Mouse (Mus musculus) heart, embryonic 11.5 days (tissue): Measurements from ENCODE around the gene Fam50b. TPM values are rescaled to one million over a fixed set of nuclear protein-coding genes. Genes with fewer than 3 reads are reported as not detected.
A peak's percentile ranks its signal among the peaks of the same experiment; 100 is the strongest.

Source experiments
- ATAC-seq: fragments of 200-750 bp; cut with Nextera tagmentation; replicated peaks from 2 replicates; pipeline ENCODE4 v1.8.0; 2017; ENCODE audit warnings: moderate library complexity; ENCODE audit not compliant: insufficient number of reproducible peaks, low FRiP score, low TSS enrichment
- H3K27ac ChIP-seq: fragments of 300-500 bp; sonication (generic); 2 replicates; pipeline ENCODE4 v1.5.1; 2014; ENCODE audit warnings: mild to moderate bottlenecking, low read depth, low read length
- H3K27me3 ChIP-seq: fragments of 300-500 bp; sonication (generic); 2 replicates; pipeline ENCODE4 v1.6.1; 2014; ENCODE audit warnings: mild to moderate bottlenecking, low read length, mixed read lengths; ENCODE audit not compliant: control insufficient read depth, insufficient read depth
- H3K36me3 ChIP-seq: fragments of 300-500 bp; sonication (generic); 2 replicates; pipeline ENCODE4 v1.6.1; 2014; ENCODE audit warnings: mild to moderate bottlenecking, low read length, moderate library complexity, mixed read lengths; ENCODE audit not compliant: control insufficient read depth, insufficient read depth
- H3K4me1 ChIP-seq: fragments of 300-500 bp; sonication (generic); 2 replicates; pipeline ENCODE4 v1.6.1; 2014; ENCODE audit warnings: low read length; ENCODE audit not compliant: control insufficient read depth, insufficient read depth
- H3K4me2 ChIP-seq: fragments of 300-500 bp; sonication (generic); 2 replicates; pipeline ENCODE4 v1.6.1; 2014; ENCODE audit warnings: mild to moderate bottlenecking, moderate library complexity
- H3K4me3 ChIP-seq: fragments of 300-500 bp; sonication (generic); 2 replicates; pipeline ENCODE4 v1.5.1; 2014; ENCODE audit warnings: low read depth, low read length
- H3K9ac ChIP-seq: fragments of 300-500 bp; sonication (generic); 2 replicates; pipeline ENCODE4 v1.6.1; 2014; ENCODE audit warnings: mild to moderate bottlenecking, low read depth, low read length, moderate library complexity
- H3K9me3 ChIP-seq: fragments of 300-500 bp; sonication (generic); replicated peaks from 2 replicates; pipeline ENCODE4 v1.6.1; 2016; ENCODE audit warnings: low read length; ENCODE audit not compliant: control insufficient read depth
- WGBS: fragments of 180-500 bp; shearing (Covaris S2); extraction: QIAGEN DNeasy Blood & Tissue Kit; methylation state at CpG from one replicate; pipeline ENCODE4 v1.1.7; 2014; ENCODE audit not compliant: insufficient replicate concordance; 5-methylcytosine and 5-hydroxymethylcytosine counted together
- polyA plus RNA-seq: library from polyadenylated mRNA; unstranded; fragments of >200 nt; fragmentation: Nextera tagmentation; extraction: Ambion mirVana; gene quantifications from 2 replicates; pipeline ENCODE4 v1.2.1, GENCODE M21; 2014

Fam50b gene
- polyA plus RNA-seq, 1 experiment from 2014 or later = not detected

GRCm38 (mm10) chr13:34725800-34726476, 8.7 kb upstream of the Fam50b start:
- Histone ChIP-seq H3K9me3 (no peaks in the 10 kb centered on the region), H3K27me3 (no peaks in the 10 kb centered on the region), H3K4me2 (peak overlapping the region; percentile 51), H3K4me1 (peaks cover 16% of the 10 kb centered on the region), H3K27ac (peak overlapping the region; percentile 75), H3K4me3 (peak overlapping the region; percentile 24; the same call in 1 of the 2 replicates), H3K36me3 (no peaks in the 10 kb centered on the region), H3K9ac (peak overlapping the region; percentile 47; the same call in 1 of the 2 replicates)
- ATAC-seq = peak; percentile 73; the same call in 1 of the 2 replicates
- WGBS = 26% methylated on average over 9 of the region's 9 CpGs

GRCm38 (mm10) chr13:34726477-34726805, 8.2 kb upstream of the Fam50b start:
- Histone ChIP-seq H3K4me3 (peak overlapping the region; percentile 24; the same call in 1 of the 2 replicates), H3K4me1 (peaks cover 16% of the 10 kb centered on the region), H3K36me3 (no peaks in the 10 kb centered on the region), H3K27me3 (no peaks in the 10 kb centered on the region), H3K27ac (peak overlapping the region; percentile 75), H3K4me2 (peak overlapping the region; percentile 51), H3K9ac (peak overlapping the region; percentile 47; the same call in 1 of the 2 replicates), H3K9me3 (no peaks in the 10 kb centered on the region)
- no peak; the same call in 1 of the 2 replicates for ATAC-seq
- WGBS = 44% methylated on average over 8 of the region's 8 CpGs

- no peak for ATAC-seq
- peaks cover 16% of the 10 kb centered on the region for H3K4me1 ChIP-seq
- H3K27ac ChIP-seq = peak overlapping the region; percentile 75; the same call in 1 of the 2 replicates
- no peaks in the 10 kb centered on the region for H3K9me3 ChIP-seq
- H3K4me2 ChIP-seq = no peak overlapping the region
- WGBS = 78% methylated on average over 2 of the region's 2 CpGs
- H3K4me3 ChIP-seq = no peak overlapping the region
- H3K27me3 ChIP-seq = no peaks in the 10 kb centered on the region
- no peak overlapping the region for H3K9ac ChIP-seq
- no peaks in the 10 kb centered on the region for H3K36me3 ChIP-seq
Measured at GRCm38 (mm10) chr13:34727060-34727459, 7.6 kb upstream of the Fam50b start.

- Histone ChIP-seq H3K36me3 (no peaks in the 10 kb centered on the region), H3K9me3 (no peaks in the 10 kb centered on the region), H3K4me1 (peaks cover under 1% of the 10 kb centered on the region; the same call in 1 of the 2 replicates), H3K27ac (no peak overlapping the region), H3K9ac (no peak overlapping the region), H3K4me3 (no peak overlapping the region), H3K27me3 (no peaks in the 10 kb centered on the region), H3K4me2 (no peak overlapping the region)
- 83% methylated on average over 6 of the region's 6 CpGs for WGBS
- ATAC-seq = no peak
Measured at GRCm38 (mm10) chr13:34731551-34731950, 3.1 kb upstream of the Fam50b start.

- H3K9me3 ChIP-seq = no peaks in the 10 kb centered on the region
- no peaks in the 10 kb centered on the region for H3K36me3 ChIP-seq
- no peak for ATAC-seq
- no peaks in the 10 kb centered on the region for H3K27me3 ChIP-seq
- no peak overlapping the region for H3K9ac ChIP-seq
- WGBS = 56% methylated on average over 1 of the region's 1 CpGs
- H3K4me3 ChIP-seq = no peak overlapping the region
- no peaks in the 10 kb centered on the region; the same call in none of the 2 replicates for H3K4me1 ChIP-seq
- no peak overlapping the region for H3K27ac ChIP-seq
- H3K4me2 ChIP-seq = no peak overlapping the region
Measured at GRCm38 (mm10) chr13:34733780-34734179, 870 bp upstream of the Fam50b start.

GRCm38 (mm10) chr13:34737968-34738698, 3.5 kb downstream of the Fam50b start:
- WGBS = 62% methylated on average over 7 of the region's 7 CpGs
- Histone ChIP-seq H3K27ac (no peak overlapping the region), H3K9me3 (peaks cover 3% of the 10 kb centered on the region; the same call in 1 of the 2 replicates), H3K36me3 (no peaks in the 10 kb centered on the region), H3K27me3 (no peaks in the 10 kb centered on the region), H3K9ac (no peak overlapping the region), H3K4me1 (no peaks in the 10 kb centered on the region; the same call in none of the 2 replicates), H3K4me3 (no peak overlapping the region), H3K4me2 (no peak overlapping the region)
- no peak for ATAC-seq

- Histone ChIP-seq H3K27me3 (no peaks in the 10 kb centered on the region), H3K36me3 (no peaks in the 10 kb centered on the region), H3K4me1 (no peaks in the 10 kb centered on the region; the same call in none of the 2 replicates), H3K9me3 (peaks cover 3% of the 10 kb centered on the region; the same call in 1 of the 2 replicates), H3K4me3 (no peak overlapping the region), H3K9ac (no peak overlapping the region), H3K27ac (no peak overlapping the region), H3K4me2 (no peak overlapping the region)
- ATAC-seq = no peak
- 76% methylated on average over 1 of the region's 1 CpGs for WGBS
Measured at GRCm38 (mm10) chr13:34738699-34738973, 4.0 kb downstream of the Fam50b start.

- WGBS = 75% methylated on average over 3 of the region's 3 CpGs
- Histone ChIP-seq H3K27me3 (no peaks in the 10 kb centered on the region), H3K9ac (no peak overlapping the region), H3K36me3 (no peaks in the 10 kb centered on the region), H3K4me1 (no peaks in the 10 kb centered on the region; the same call in none of the 2 replicates), H3K4me2 (no peak overlapping the region), H3K4me3 (no peak overlapping the region), H3K27ac (no peak overlapping the region), H3K9me3 (peaks cover 3% of the 10 kb centered on the region; the same call in 1 of the 2 replicates)
- no peak for ATAC-seq
Measured at GRCm38 (mm10) chr13:34739071-34739470, 4.4 kb downstream of the Fam50b start.
